Mouse (Mus musculus) thymus, adult 18-20 months (tissue): Measurements from ENCODE around the gene Gm15128.
"Not testable (repeated sequence)": the region's sequence is repeated elsewhere in the genome, so short reads cannot be mapped to it uniquely, and the experiment has no call there.

ENCODE experiments used
- DNase-seq, 2 experiments: peaks; one replicate each; pipeline ENCODE4 v3.0.0; 2022; ENCODE audit warnings: mixed read lengths in 2 of 2

Gm15128 gene

DNA sequence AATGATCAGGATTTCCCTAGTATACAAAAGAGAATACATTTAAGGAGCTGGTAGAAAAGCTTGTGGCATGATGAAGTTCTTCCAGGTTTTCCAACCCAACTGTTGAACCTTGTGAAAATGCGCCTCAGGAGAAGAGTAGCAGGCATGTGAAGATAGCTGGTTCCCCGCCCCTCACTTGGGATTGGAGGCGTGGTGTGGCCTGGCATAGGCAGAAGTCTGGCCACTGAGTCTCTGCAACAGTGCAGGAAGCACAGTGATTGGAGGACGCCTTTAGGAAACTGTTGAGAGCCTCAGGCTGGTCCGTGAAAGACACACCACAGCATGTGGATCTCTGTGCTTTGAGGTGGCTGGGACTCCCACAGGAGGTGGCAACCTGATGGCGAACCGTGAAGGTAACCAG lies at the start of gene Gm15128:
TSS of gene Gm15128 (plus strand) at position 301 of the 400 bp plus-strand sequence.
- not testable (repeated sequence) for DNase-seq
